Mouse (Mus musculus): ENCODE measurements around the gene Gnl1. TPM values are rescaled to one million over a fixed set of nuclear protein-coding genes. Genes with fewer than 3 reads are reported as not detected.
"Not testable (repeated sequence)": the region's sequence is repeated elsewhere in the genome, so short reads cannot be mapped to it uniquely, and the experiment has no call there.

Gnl1 gene
- 10 to 100 TPM; 19.8 to 20.9 TPM for total RNA-seq (2021)
- long read RNA-seq, experiment 1, transcript Gnl1-201 (12 exons, 2,848 nt), result major isoform, 38 of 39 reads
- long read RNA-seq, experiment 1, partial matches to known transcripts, result 0 of 39 reads
- long read RNA-seq, experiment 1, other reads (novel, unspliced or antisense), result 1 of 39 reads
- long read RNA-seq, experiment 2, transcript Gnl1-201 (12 exons, 2,848 nt), result major isoform, 28 of 35 reads
- long read RNA-seq, experiment 2, partial matches to known transcripts, result 6 of 35 reads
- long read RNA-seq, experiment 2, other reads (novel, unspliced or antisense), result 1 of 35 reads

DNA sequence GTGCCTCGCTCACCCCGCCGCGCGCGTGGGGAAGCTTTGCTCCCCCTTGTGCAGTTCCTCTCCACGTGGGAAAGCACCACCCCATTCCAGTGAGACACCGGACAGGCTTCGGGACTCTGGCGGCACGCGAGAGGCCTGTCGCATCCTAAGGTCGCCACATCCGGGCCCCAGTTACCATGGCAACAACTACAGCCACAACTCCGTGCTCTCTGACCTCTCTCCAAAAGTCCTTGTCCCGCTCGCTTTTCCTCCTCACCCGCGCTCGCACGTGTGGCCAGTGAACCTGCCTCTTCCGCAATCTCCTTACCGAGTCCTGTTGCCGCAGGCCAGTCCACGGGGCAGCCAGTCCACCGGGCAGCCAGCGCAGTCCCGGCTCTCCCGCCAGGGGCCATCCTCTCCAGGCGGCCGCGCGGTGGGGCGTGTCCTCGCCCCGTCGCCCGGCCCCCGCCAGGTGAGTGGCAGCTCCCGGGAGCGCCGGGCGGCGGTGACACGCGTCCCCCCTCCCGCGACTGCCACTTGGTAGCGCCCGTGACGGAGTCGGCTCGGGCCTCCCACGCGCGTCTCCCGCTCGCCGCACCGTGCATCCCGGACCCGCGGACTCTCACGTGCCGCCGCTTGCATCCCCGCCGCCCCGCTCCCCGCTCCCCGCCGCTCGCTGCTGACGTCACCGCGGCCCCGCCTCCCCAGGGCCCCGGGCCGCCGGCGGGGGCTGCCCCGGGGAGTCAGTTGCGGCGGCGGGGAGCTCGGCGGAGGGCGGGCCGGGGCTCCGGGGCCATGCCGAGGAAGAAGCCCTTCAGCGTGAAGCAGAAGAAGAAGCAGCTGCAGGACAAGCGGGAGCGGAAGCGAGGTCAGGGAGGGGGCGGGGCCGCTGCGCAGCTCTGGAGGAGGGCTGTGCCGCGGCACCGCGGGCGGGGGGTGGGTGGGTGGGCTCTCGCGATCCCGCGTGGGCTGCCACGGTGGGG lies at the start of gene Gnl1, which contains the start of gene Prr3:
TSS of gene Gnl1 (plus strand) at position 451 of the 962 bp plus-strand sequence.
TSS of gene Prr3 (minus strand) at position 836 of the 962 bp plus-strand sequence.
- peak within 1 kb of the TSS; percentile 96 for H3K4me3 ChIP-seq
- peak; percentile 93 for DNase-seq
- intact Hi-C loops (cut with DNase I), result loop anchor here (10.0 kb wide), 1 partner anchor 155 kb away; the partner anchor contains the start of genes Flot1 and Ier3
- TF ChIP-seq CTCF (IDR thresholded peaks at IDR 0.05), result peak; percentile 39
- H3K27ac ChIP-seq, result peak within 1 kb of the TSS; percentile 94

DNA sequence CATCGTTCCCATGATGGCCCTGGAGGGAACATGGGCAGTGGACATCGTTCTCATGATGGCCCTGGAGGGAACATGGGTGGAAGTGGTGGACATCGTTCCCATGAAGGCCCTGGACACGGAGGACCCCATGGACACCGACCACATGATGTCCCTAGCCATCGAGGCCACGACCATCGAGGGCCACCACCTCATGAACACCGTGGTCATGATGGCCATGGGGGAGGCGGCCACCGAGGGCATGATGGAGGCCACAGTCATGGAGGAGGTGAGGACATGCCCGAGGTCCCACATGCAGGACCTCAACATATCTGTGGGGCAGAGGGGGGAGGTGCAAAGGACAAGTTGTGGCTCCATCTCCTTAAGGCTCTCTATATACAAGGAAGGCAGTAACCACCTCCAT lies 49.0 kb upstream of the Gnl1 start:
- H3K4me3 ChIP-seq, result no peak overlapping the region
- H3K27ac ChIP-seq, result no peak overlapping the region
- intact Hi-C loops (cut with DNase I), result no loop called here
- DNase-seq, result no peak
- no peak for TF ChIP-seq CTCF (IDR thresholded peaks at IDR 0.05)

DNA sequence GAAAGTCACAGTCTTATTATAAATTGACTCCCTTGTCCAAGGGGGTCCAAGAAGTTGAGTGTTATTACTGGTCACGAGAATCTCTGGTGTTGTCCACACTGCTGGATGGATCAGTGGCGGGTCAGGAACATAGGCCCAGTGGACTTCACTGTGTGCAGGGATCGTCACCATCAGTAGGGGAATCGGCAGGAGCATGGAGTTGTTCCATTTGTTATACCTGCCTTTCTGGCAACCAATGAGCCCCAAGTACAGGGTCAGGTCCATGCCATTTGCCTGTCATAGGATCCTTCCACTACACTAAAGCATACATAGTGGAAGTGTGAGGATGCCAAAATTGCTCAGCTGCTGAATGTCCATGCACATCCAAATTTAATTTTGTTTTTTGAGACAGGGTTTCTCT lies 47.0 kb upstream of the Gnl1 start:
- no peak for TF ChIP-seq CTCF (IDR thresholded peaks at IDR 0.05)
- DNase-seq, result no peak

GRCm38 (mm10) chr17:35935763-35936162 lies 43.9 kb upstream of the Gnl1 start:
- intact Hi-C loops (cut with DNase I); H3K27ac ChIP-seq; H3K4me3 ChIP-seq; DNase-seq: not testable (repeated sequence)

More for the DNA sequence above, 47.0 kb upstream of the Gnl1 start:
- intact Hi-C loops (cut with DNase I), result no loop called here
- Histone ChIP-seq H3K27ac (no peak overlapping the region), H3K4me3 (no peak overlapping the region)

DNA sequence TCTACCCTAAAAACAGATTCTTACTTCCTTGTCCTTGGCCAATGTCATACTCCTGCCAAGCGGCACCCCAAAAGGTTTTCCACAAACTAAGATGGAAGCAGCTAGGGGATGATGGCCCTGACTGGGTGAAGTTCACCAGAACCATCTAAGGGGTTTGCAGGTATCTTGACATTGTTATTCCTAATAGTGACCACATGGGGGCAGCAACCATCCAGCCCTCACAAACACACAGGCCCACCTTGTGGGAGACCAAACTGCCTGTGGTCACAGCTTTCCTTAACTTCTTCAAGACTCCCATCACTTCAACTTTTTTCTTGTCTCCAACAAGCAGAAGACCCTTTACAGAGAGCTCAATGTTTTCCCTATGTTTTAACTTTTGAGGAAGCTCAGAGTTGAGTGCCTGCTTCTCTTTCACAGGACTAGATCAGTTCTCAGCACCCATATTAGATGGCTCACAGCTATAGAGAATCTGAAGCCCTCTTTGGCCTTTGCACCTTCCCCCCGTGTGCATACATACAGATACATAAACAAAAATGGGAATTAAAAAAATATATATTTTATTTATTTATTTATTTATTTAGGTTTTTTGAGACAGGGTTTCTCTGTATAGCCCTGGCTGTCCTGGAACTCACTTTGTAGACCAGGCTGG lies 41.8 kb upstream of the Gnl1 start:
- peak; percentile 87 for TF ChIP-seq CTCF (IDR thresholded peaks at IDR 0.05)
- H3K4me3 ChIP-seq, result no peak overlapping the region
- peak; percentile 42 for DNase-seq
- no peak overlapping the region for H3K27ac ChIP-seq
- intact Hi-C loops (cut with DNase I), result loop anchor here (2.0 kb wide), 1 partner anchor 55 kb away; no protein-coding TSS in a partner anchor

GRCm38 (mm10) chr17:35939108-35939507 lies 40.5 kb upstream of the Gnl1 start:
- intact Hi-C loops (cut with DNase I), result loop anchor here (2.0 kb wide), 1 partner anchor 54 kb away; no protein-coding TSS in a partner anchor
- no peak overlapping the region for H3K4me3 ChIP-seq
- DNase-seq, result no peak

GRCm38 (mm10) chr17:35939941-35940340 lies 39.7 kb upstream of the Gnl1 start:
- no peak overlapping the region for H3K4me3 ChIP-seq
- H3K27ac ChIP-seq, result no peak overlapping the region
- intact Hi-C loops (cut with DNase I), result loop anchor here (2.0 kb wide), 1 partner anchor 53 kb away; no protein-coding TSS in a partner anchor
- DNase-seq, result no peak
- no peak for TF ChIP-seq CTCF (IDR thresholded peaks at IDR 0.05)

More at GRCm38 (mm10) chr17:35939108-35939507, 40.5 kb upstream of the Gnl1 start:
- no peak overlapping the region for H3K27ac ChIP-seq
- no peak for TF ChIP-seq CTCF (IDR thresholded peaks at IDR 0.05)

DNA sequence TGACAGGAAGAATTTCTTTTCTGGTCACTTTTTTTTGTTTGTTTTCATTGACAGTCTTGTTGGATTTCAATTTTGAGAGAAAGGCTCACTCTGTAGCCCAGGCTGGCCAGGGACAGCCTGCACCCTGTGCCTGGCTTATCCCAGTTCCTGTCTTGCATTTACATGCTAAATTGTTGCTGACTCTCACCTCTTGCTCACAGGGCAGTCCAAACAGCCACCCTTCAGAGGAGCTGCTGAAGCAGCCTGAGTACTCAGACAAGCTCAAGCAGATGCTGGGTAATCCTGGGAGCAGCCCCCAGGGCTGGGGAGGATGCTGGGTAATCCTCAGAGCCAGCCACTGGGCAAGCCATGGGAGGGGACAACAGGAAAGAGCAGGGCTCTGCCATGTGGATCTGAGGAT lies 28.7 kb upstream of the Gnl1 start:
- H3K27ac ChIP-seq; intact Hi-C loops (cut with DNase I); H3K4me3 ChIP-seq; DNase-seq: not testable (repeated sequence)

- DNase-seq; H3K27ac ChIP-seq; H3K4me3 ChIP-seq; intact Hi-C loops (cut with DNase I): not testable (repeated sequence)
These were observed 27.1 kb upstream of the Gnl1 start for GRCm38 (mm10) chr17:35952559-35952958.

- intact Hi-C loops (cut with DNase I), result no loop called here
- Histone ChIP-seq H3K4me3 (no peak overlapping the region), H3K27ac (no peak overlapping the region)
- no peak for TF ChIP-seq CTCF (IDR thresholded peaks at IDR 0.05)
- no peak for DNase-seq
These were observed 25.0 kb upstream of the Gnl1 start for GRCm38 (mm10) chr17:35954665-35955064.

DNA sequence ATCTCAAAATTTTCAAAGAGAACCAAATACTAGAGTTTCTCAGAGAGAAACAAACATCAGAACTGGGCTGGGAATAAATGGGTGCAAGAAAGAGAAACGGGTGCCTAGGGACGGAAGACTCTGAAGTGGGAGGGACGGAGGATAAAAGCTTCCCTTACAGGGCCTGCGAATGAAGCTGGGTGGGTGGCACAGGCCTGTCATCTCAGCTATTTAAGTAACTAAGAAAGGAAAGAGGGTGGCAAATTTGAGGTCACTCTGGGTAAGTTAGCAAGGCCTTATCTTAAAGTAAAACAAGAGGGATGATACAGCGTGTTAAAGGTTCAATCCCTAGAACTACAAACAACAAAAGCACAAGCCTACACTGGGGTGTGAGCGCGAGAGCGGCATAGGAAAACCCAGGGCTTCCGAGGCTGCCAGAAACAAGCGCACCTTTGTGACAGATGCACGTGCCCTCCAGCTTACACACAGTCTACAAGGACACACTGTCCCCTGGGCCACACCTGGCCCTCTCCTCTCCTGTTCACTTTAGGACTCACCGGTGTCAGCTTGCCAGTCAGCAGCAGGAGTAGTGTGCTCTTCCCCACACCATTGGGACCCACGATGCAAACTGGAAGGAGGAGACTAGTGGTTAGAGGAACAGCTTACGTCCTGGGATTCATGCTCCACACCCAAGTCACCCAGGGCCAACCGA lies 21.0 kb upstream of the Gnl1 start:
- H3K4me3 ChIP-seq, result no peak overlapping the region
- no peak overlapping the region for H3K27ac ChIP-seq
- DNase-seq, result no peak
- intact Hi-C loops (cut with DNase I), result no loop called here
- TF ChIP-seq CTCF (IDR thresholded peaks at IDR 0.05), result no peak

DNA sequence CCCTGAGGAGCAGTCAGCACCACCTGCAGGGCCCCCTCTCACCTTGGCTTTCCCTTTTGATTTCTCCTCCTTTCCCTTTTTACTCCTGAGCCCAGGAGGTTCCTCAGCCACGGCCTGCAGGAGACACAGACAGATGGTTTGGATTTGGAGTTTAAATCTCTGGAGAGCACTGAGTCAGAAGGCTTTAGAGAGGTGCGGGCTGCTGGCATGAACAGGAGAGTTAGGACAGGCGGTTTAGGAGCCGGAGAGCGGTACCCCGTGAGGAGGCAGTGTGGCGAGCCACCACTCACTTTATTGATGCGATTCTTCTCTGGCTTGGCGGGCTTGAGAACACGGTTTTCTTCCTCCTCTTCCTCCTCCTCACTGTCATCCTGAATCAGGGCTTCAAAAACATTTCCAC lies 16.4 kb upstream of the Gnl1 start:
- Histone ChIP-seq H3K27ac (no peak overlapping the region), H3K4me3 (no peak overlapping the region)
- DNase-seq, result no peak
- intact Hi-C loops (cut with DNase I), result no loop called here
- no peak for TF ChIP-seq CTCF (IDR thresholded peaks at IDR 0.05)
